Mouse (Mus musculus) v-Abl transformed pro-B cells (cell line): Measurements from ENCODE around the gene Gabbr2.

Experiments
- in situ Hi-C, 2 experiments: fragments of 400-800 bp; cut with MboI; formaldehyde crosslinking; loops; one replicate each; pipeline ENCODE4 v1.15.1; 2025; ENCODE audit not compliant: unreplicated experiment in 2 of 2

The Gabbr2 gene

GRCm38 (mm10) chr4:46933590-46933989 is 58.1 kb downstream of the Gabbr2 start:
- in situ Hi-C loops, result no loop called here

GRCm38 (mm10) chr4:46931706-46932397 is 59.8 kb downstream of the Gabbr2 start:
- in situ Hi-C loops, result no loop called here

DNA sequence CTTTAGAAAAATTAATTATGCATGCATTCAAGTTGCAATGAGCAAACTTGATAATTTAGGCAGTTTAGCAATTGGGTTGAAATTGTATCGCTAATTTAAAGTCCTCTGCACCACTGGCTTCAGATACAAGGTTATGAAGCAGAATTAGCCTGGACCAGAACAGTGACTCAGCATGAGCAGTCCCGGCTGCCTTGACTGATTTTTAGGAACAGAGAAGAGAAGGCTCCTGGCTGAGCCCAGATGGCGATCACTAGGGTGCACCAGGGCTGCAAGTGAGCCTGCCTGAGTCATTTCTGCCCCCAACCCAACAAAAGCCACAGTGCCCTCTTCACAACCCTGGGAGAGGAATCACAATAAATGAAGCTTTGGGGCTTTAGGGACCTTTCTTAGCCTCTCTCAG is 63.6 kb downstream of the Gabbr2 start:
- in situ Hi-C loops, result no loop called here

- in situ Hi-C loops, result no loop called here
These were observed 72.5 kb downstream of the Gabbr2 start for GRCm38 (mm10) chr4:46919144-46919543.

DNA sequence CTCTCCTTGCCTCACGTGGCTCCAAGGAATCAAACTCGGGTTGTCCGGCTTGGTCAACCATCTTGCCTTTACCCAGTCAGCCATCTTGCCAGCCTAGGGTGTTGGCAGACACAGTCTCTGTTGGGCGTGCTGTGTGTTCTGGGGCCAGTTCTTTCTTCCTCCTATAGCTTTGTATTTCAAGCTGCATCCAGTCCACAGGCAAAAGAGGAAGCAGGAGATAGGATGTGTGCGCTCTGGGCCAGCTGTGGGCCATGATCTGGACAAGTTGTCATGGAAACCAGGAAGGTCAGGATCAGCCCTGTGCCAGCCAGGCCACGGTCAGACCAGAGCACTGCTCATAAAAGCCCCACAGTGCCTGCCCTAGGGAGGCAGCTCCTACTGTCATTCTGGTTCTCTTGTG is 74.9 kb downstream of the Gabbr2 start:
- in situ Hi-C loops, result no loop called here

DNA sequence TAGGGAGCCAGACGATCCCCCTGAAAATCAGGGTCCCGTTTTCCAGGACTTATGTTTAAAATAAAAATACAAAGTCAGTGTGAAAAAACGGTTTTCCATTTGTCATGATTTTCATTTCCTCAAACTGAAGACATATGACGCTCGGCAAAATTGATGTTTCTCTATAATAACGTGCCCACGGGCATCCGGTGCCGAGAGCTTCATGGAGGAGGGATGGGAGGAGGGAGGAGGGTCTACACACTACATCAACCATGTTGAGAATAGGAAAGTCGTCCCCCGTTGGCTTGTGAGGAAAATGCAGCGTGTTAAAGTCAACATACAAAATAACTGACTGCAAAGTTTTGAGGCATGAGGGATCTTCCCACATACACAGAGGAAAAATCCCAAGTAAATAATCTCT is 75.7 kb downstream of the Gabbr2 start:
- in situ Hi-C loops, result no loop called here

DNA sequence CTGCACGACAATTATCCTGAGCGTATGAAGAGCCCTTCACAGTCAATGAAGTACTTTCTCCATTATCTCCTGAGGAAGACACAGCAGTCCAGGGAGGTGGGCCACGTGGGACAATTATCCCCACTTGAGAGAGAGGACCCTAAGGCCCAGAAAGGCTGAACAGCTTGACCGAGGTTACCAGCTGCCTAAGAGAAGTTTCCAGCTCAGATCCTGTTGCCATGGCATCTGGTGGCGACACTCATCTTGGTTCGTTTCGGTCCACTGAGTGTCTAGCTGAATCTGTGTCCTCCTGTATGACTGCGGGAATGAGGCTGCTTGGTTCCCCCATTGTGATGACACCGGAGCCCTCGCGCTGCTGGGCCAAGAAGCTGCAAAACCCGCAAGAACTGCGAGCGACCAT is 76.2 kb downstream of the Gabbr2 start:
- in situ Hi-C loops, result no loop called here

GRCm38 (mm10) chr4:46914606-46915005 is 77.1 kb downstream of the Gabbr2 start:
- in situ Hi-C loops, result no loop called here

DNA sequence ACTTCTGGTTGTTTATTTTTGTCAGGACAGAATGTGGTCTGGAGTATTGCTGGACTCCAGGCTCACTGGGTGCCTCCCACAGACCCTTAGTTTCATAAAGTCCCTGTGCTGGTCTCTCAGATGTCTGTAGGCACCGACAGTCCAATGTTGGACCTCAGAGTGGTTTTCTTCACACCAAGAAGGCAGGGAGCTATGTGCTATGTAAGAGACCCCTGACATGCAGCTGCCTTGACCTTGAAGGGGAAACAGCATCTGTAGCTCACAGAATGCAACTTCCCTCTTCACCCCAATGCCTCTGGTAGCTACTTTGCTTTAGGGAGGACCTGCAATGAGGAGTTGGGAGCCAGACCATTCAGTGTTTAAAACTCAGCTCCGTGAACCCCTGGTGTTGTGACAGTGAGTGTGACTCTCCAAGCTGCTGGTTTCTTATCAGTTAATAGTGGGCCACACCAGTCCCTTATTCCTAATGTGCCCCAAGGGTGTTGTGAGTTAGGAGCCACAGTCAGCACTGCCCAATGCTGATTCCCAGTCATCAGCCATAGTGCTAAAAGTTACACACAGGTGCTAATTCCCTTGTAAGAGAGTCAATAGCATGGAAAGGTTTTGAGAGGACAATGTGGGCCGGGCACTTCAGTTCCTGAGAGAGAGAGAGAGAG is 85.5 kb downstream of the Gabbr2 start:
- in situ Hi-C loops, result no loop called here

- in situ Hi-C loops, result no loop called here
These were observed 86.5 kb downstream of the Gabbr2 start for GRCm38 (mm10) chr4:46905152-46905551.

DNA sequence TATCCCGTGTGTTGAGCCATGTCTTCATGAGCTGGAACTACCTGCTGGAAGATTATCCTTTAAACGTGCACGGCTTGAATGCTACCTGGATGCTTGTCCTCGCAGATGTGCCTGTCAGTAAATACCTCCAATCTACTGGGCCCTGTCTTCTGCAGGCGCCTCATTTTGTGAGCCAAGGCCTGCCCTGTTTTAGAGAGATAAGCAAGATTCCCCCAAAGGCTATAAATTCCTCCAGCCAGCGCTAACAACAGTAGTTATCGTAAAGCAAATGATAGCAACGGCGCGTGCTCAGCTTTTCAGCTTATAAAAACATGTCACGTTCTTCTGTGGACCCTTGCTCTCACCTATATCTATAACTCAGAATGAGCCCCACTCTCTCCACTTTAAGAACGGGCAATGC is 87.5 kb downstream of the Gabbr2 start:
- in situ Hi-C loops, result no loop called here

- in situ Hi-C loops, result no loop called here
These were observed 93.1 kb downstream of the Gabbr2 start for GRCm38 (mm10) chr4:46898546-46898945.

- in situ Hi-C loops, result no loop called here
These were observed 93.9 kb downstream of the Gabbr2 start for GRCm38 (mm10) chr4:46897634-46898399.

DNA sequence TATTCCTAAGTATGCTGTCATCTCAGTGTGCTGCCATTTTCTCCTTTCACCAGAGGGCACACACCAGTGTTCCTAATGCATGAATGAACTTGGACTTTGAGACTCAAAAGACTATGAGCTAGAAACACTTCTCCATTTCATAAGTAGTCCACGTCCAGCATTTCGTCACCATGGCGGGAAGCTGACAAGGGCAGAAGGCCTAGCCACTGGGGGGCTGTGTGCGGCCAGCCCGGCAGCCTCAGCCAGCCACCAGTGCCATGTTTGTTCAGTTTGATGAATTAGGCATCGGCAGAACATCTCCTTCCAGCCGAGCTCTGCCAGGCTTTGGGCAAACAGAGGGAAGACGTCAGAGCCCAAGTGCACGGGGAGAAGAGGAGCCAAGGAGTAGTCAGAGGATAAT is 97.5 kb downstream of the Gabbr2 start:
- in situ Hi-C loops, result no loop called here

DNA sequence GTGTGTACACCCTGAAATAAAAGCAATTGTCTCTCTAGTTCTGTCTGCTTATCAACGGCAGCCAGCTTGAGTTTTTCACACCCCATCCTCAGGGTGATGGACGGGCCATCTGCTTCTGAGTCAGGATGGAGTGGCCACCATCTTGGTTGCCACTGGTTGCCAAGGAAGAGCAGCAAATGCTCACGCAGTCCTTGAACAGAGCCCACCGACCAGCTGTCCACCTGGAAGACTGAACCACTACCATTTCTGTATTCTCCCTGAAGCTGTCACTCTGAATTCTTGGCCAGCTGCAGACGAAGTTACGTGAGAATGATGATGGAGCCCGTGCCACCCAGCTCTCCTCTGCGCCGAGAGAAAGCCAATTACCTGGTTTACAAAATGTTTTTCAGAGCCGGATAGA is 102.5 kb downstream of the Gabbr2 start:
- in situ Hi-C loops, result no loop called here

- in situ Hi-C loops, result no loop called here
These were observed 105.9 kb downstream of the Gabbr2 start for GRCm38 (mm10) chr4:46885627-46886383.

DNA sequence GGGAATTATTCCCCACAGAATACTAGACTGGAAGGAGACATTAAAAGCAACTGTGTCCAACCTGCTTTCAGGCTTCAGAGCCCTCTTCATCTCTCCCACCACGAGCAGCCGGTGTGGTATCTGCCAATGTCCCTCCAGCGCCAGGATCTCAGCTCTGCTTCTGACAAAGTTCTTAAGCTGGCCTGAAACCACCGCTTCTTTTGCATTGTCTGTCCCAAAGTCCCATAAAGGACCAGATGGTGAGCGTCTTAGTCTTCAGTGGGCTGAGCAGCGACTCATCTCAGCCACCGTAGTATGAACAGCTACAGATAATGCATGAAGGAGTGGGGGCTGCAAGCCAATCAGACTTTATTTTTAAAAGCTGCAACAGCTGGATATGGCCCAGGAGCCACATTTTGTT is 107.5 kb downstream of the Gabbr2 start:
- in situ Hi-C loops, result no loop called here

- in situ Hi-C loops, result no loop called here
These were observed 108.1 kb downstream of the Gabbr2 start for GRCm38 (mm10) chr4:46883546-46883945.

- in situ Hi-C loops, result no loop called here
These were observed 108.6 kb downstream of the Gabbr2 start for GRCm38 (mm10) chr4:46883047-46883446.

DNA sequence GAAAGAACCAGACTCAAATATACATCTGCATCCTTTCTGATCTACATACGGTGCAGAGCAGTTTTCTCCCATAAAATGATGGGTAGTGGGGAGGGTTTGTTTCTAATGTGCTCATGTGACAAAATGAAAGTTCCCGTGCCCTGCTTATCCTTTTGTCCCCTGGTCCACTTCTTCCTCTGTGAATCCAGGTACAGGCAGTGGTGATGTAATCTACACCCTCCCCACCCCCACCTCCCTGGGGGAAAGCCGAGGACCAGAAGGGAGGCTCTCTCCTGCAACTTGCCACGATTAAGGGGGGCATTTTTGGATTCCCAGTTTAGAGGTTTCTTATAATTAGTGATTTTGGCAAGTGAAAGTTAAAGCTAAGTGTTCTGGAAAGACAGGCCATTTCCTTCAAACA is 110.4 kb downstream of the Gabbr2 start:
- in situ Hi-C loops, result no loop called here

- in situ Hi-C loops, result no loop called here
These were observed 111.7 kb downstream of the Gabbr2 start for GRCm38 (mm10) chr4:46879943-46880342.
